Mouse (Mus musculus) intestine, embryonic 15.5 days (tissue): ENCODE measurements around the gene Gm11037. TPM values are rescaled to one million over a fixed set of nuclear protein-coding genes. Genes with fewer than 3 reads are reported as not detected.

ENCODE experiments used
- ATAC-seq: fragments of 200-750 bp; cut with Nextera tagmentation; 2 replicates; pipeline ENCODE4 v1.8.0; 2017; ENCODE audit warnings: moderate TSS enrichment, moderate library complexity
- H3K27ac ChIP-seq: fragments of 300-500 bp; sonication (generic); 2 replicates; pipeline ENCODE4 v1.5.1; 2015; ENCODE audit warnings: mild to moderate bottlenecking, inconsistent platforms
- H3K27me3 ChIP-seq: fragments of 300-500 bp; sonication (generic); replicated peaks from 2 replicates; pipeline ENCODE4 v1.6.1; 2015; ENCODE audit warnings: inconsistent platforms
- H3K36me3 ChIP-seq: fragments of 300-500 bp; sonication (generic); 2 replicates; pipeline ENCODE4 v1.6.1; 2015; ENCODE audit warnings: inconsistent platforms
- H3K4me1 ChIP-seq: fragments of 300-500 bp; sonication (generic); replicated peaks from 2 replicates; pipeline ENCODE4 v1.6.1; 2015; ENCODE audit warnings: inconsistent platforms
- H3K4me2 ChIP-seq: fragments of 300-500 bp; sonication (generic); replicated peaks from 2 replicates; pipeline ENCODE4 v1.6.1; 2015; ENCODE audit warnings: mild to moderate bottlenecking, inconsistent platforms
- H3K4me3 ChIP-seq: fragments of 300-500 bp; sonication (generic); replicated peaks from 2 replicates; pipeline ENCODE4 v1.5.1; 2015; ENCODE audit warnings: inconsistent platforms
- H3K9ac ChIP-seq: fragments of 300-500 bp; sonication (generic); 2 replicates; pipeline ENCODE4 v1.6.1; 2015; ENCODE audit warnings: inconsistent platforms
- H3K9me3 ChIP-seq: fragments of 300-500 bp; sonication (generic); 2 replicates; pipeline ENCODE4 v1.6.1; 2016; ENCODE audit warnings: inconsistent platforms
- WGBS: fragments of 180-500 bp; shearing (Covaris S2); methylation state at CpG from one replicate; pipeline ENCODE4 v1.1.7; 2015; 5-methylcytosine and 5-hydroxymethylcytosine counted together
- polyA plus RNA-seq: library from polyadenylated mRNA; unstranded; fragments of >200 nt; fragmentation: Nextera tagmentation; extraction: Ambion mirVana; gene quantifications from 2 replicates; pipeline ENCODE4 v1.2.1, GENCODE M21; 2015

Gm11037 gene
- polyA plus RNA-seq, 1 experiment from 2014 or later: not detected

GRCm38 (mm10) chr2:131132111-131132888 lies 997 bp upstream of the Gm11037 start:
- Histone ChIP-seq H3K9ac (no peak overlapping the region), H3K27ac (no peak overlapping the region), H3K4me2 (no peak overlapping the region), H3K27me3 (no peaks in the 10 kb centered on the region), H3K4me1 (peaks cover 4% of the 10 kb centered on the region; the same call in 1 of the 2 replicates), H3K4me3 (no peak overlapping the region), H3K9me3 (no peaks in the 10 kb centered on the region), H3K36me3 (peaks cover 5% of the 10 kb centered on the region; the same call in 1 of the 2 replicates)
- 87% methylated on average over 10 of the region's 10 CpGs for WGBS
- no peak for ATAC-seq

- no peak overlapping the region for H3K4me3 ChIP-seq
- WGBS: 76% methylated on average over 1 of the region's 1 CpGs
- no peak overlapping the region for H3K9ac ChIP-seq
- H3K36me3 ChIP-seq: peaks cover 13% of the 10 kb centered on the region; the same call in 1 of the 2 replicates
- ATAC-seq: 0 out of 2 replicates have a peak, but pooled peaks have one; percentile 12
- no peaks in the 10 kb centered on the region for H3K9me3 ChIP-seq
- no peaks in the 10 kb centered on the region for H3K27me3 ChIP-seq
- no peak overlapping the region for H3K27ac ChIP-seq
- 0 out of 2 replicates have a peak, but pooled peaks cover 4% of the 10 kb centered on the region for H3K4me1 ChIP-seq
- H3K4me2 ChIP-seq: no peak overlapping the region
Observed at GRCm38 (mm10) chr2:131134381-131134780, 1.1 kb downstream of the Gm11037 start.

GRCm38 (mm10) chr2:131134826-131135400 lies 1.6 kb downstream of the Gm11037 start:
- Histone ChIP-seq H3K27me3 (no peaks in the 10 kb centered on the region), H3K36me3 (peaks cover 13% of the 10 kb centered on the region; the same call in 1 of the 2 replicates), H3K27ac (no peak overlapping the region), H3K9ac (no peak overlapping the region), H3K4me1 (0 out of 2 replicates have a peak, but pooled peaks cover 3% of the 10 kb centered on the region), H3K9me3 (no peaks in the 10 kb centered on the region), H3K4me2 (no peak overlapping the region), H3K4me3 (no peak overlapping the region)
- ATAC-seq: no peak
- WGBS: 88% methylated on average over 8 of the region's 8 CpGs

- peaks cover 13% of the 10 kb centered on the region; the same call in 1 of the 2 replicates for H3K36me3 ChIP-seq
- peak; percentile 84 for ATAC-seq
Observed at GRCm38 (mm10) chr2:131135521-131136139, 2.3 kb downstream of the Gm11037 start.

GRCm38 (mm10) chr2:131138296-131138695 lies 5.0 kb downstream of the Gm11037 start:
- no peak overlapping the region for H3K4me2 ChIP-seq
- no peak overlapping the region for H3K4me3 ChIP-seq
- H3K9me3 ChIP-seq: no peaks in the 10 kb centered on the region
- no peaks in the 10 kb centered on the region for H3K27me3 ChIP-seq
- no peak for ATAC-seq
- H3K27ac ChIP-seq: no peak overlapping the region
- peaks cover 15% of the 10 kb centered on the region for H3K36me3 ChIP-seq
- H3K4me1 ChIP-seq: peaks cover 11% of the 10 kb centered on the region
- H3K9ac ChIP-seq: no peak overlapping the region
- 84% methylated on average over 4 of the region's 4 CpGs for WGBS

More at GRCm38 (mm10) chr2:131135521-131136139, 2.3 kb downstream of the Gm11037 start:
- Histone ChIP-seq H3K4me3 (no peak overlapping the region), H3K9me3 (no peaks in the 10 kb centered on the region), H3K4me1 (0 out of 2 replicates have a peak, but pooled peaks cover 6% of the 10 kb centered on the region), H3K27me3 (no peaks in the 10 kb centered on the region), H3K9ac (no peak overlapping the region), H3K4me2 (no peak overlapping the region), H3K27ac (no peak overlapping the region)
- 63% methylated on average over 11 of the region's 11 CpGs for WGBS

GRCm38 (mm10) chr2:131138760-131139159 lies 5.5 kb downstream of the Gm11037 start:
- Histone ChIP-seq H3K9ac (no peak overlapping the region), H3K4me1 (peaks cover 11% of the 10 kb centered on the region), H3K27ac (no peak overlapping the region), H3K4me3 (no peak overlapping the region), H3K4me2 (no peak overlapping the region), H3K27me3 (no peaks in the 10 kb centered on the region), H3K9me3 (no peaks in the 10 kb centered on the region), H3K36me3 (peaks cover 20% of the 10 kb centered on the region)
- ATAC-seq: no peak
- 94% methylated on average over 7 of the region's 7 CpGs for WGBS

GRCm38 (mm10) chr2:131139287-131139686 lies 6.0 kb downstream of the Gm11037 start:
- Histone ChIP-seq H3K9ac (no peak overlapping the region), H3K9me3 (no peaks in the 10 kb centered on the region), H3K4me1 (peaks cover 11% of the 10 kb centered on the region), H3K4me2 (no peak overlapping the region), H3K36me3 (peaks cover 21% of the 10 kb centered on the region), H3K27ac (no peak overlapping the region), H3K4me3 (no peak overlapping the region), H3K27me3 (no peaks in the 10 kb centered on the region)
- 86% methylated on average over 5 of the region's 5 CpGs for WGBS
- ATAC-seq: no peak

- H3K4me3 ChIP-seq: no peak overlapping the region
- ATAC-seq: peak; percentile 21
- peaks cover 11% of the 10 kb centered on the region for H3K4me1 ChIP-seq
- H3K9me3 ChIP-seq: no peaks in the 10 kb centered on the region
- no peak overlapping the region for H3K9ac ChIP-seq
- WGBS: 18% methylated on average over 5 of the region's 5 CpGs
- H3K36me3 ChIP-seq: peaks cover 24% of the 10 kb centered on the region
- peak overlapping the region; percentile 36; the same call in 1 of the 2 replicates for H3K27ac ChIP-seq
- no peaks in the 10 kb centered on the region for H3K27me3 ChIP-seq
- H3K4me2 ChIP-seq: 0 out of 2 replicates have a peak overlapping the region, but pooled peaks have one; percentile 17
Observed at GRCm38 (mm10) chr2:131139886-131140532, 6.7 kb downstream of the Gm11037 start.

GRCm38 (mm10) chr2:131140533-131140905 lies 7.2 kb downstream of the Gm11037 start:
- H3K4me3 ChIP-seq: no peak overlapping the region
- H3K9me3 ChIP-seq: no peaks in the 10 kb centered on the region
- H3K36me3 ChIP-seq: peaks cover 27% of the 10 kb centered on the region
- H3K27me3 ChIP-seq: no peaks in the 10 kb centered on the region
- 0 out of 2 replicates have a peak, but pooled peaks have one; percentile 2 for ATAC-seq
- 60% methylated on average over 5 of the region's 5 CpGs for WGBS
- H3K4me2 ChIP-seq: no peak overlapping the region
- H3K9ac ChIP-seq: no peak overlapping the region
- H3K4me1 ChIP-seq: peaks cover 11% of the 10 kb centered on the region
- 0 out of 2 replicates have a peak overlapping the region, but pooled peaks have one; percentile 22 for H3K27ac ChIP-seq

- H3K27ac ChIP-seq: no peak overlapping the region
- peaks cover 29% of the 10 kb centered on the region for H3K36me3 ChIP-seq
- ATAC-seq: no peak
- no peak overlapping the region for H3K4me2 ChIP-seq
- no peak overlapping the region for H3K4me3 ChIP-seq
- no peaks in the 10 kb centered on the region for H3K27me3 ChIP-seq
- 89% methylated on average over 8 of the region's 8 CpGs for WGBS
- H3K4me1 ChIP-seq: peaks cover 11% of the 10 kb centered on the region
- H3K9me3 ChIP-seq: no peaks in the 10 kb centered on the region
- H3K9ac ChIP-seq: no peak overlapping the region
Observed at GRCm38 (mm10) chr2:131141336-131141986, 8.2 kb downstream of the Gm11037 start.

GRCm38 (mm10) chr2:131142592-131142991 lies 9.3 kb downstream of the Gm11037 start:
- Histone ChIP-seq H3K27ac (no peak overlapping the region), H3K4me1 (peaks cover 11% of the 10 kb centered on the region), H3K36me3 (peaks cover 37% of the 10 kb centered on the region), H3K4me2 (peak overlapping the region; percentile 46), H3K9ac (no peak overlapping the region), H3K9me3 (no peaks in the 10 kb centered on the region), H3K27me3 (no peaks in the 10 kb centered on the region), H3K4me3 (0 out of 2 replicates have a peak overlapping the region, but pooled peaks have one; percentile 2)
- 28% methylated on average over 18 of the region's 18 CpGs for WGBS
- peak; percentile 75 for ATAC-seq
